Mouse (Mus musculus): ENCODE measurements around the gene Bicd2.

GRCm38 (mm10) chr13:49300771-49301170 lies 40.6 kb upstream of the Bicd2 start:
- TF ChIP-seq POLR2A (IDR thresholded peaks at IDR 0.05; ENCODE audit: control insufficient read depth, extremely low read depth, insufficient read depth, low read length, poor library complexity): no peak
- TF ChIP-seq CTCF (IDR thresholded peaks at IDR 0.05; ENCODE audit: borderline replicate concordance, control insufficient read depth, extremely low read depth, insufficient read depth, low read length, poor library complexity): no peak
